Mouse (Mus musculus): ENCODE data around the gene Fam107a.
"Not testable (repeated sequence)": the region's sequence is repeated elsewhere in the genome, so short reads cannot be mapped to it uniquely, and the experiment has no call there.

Gene Fam107a

DNA sequence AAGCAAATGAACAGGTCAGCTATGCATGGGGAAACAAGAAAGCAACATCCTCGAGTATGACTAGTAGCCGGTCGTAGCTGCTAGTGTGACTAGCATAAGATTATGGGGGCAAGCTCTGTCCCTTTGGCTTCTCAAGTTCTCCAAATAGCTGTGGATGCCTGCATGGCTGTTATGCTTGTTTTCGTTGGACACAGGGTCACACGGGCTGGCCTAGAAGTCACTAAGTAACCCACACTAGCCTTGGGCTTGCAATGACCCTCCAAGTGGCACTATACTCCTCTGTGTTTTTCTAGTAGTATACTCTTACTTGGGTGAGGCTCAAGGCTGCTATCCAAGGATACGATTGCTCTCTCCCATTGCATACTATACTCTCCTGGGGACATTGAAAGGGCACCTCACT lies 2.7 kb downstream of the Fam107a start:
- DNase-seq = no peak

DNA sequence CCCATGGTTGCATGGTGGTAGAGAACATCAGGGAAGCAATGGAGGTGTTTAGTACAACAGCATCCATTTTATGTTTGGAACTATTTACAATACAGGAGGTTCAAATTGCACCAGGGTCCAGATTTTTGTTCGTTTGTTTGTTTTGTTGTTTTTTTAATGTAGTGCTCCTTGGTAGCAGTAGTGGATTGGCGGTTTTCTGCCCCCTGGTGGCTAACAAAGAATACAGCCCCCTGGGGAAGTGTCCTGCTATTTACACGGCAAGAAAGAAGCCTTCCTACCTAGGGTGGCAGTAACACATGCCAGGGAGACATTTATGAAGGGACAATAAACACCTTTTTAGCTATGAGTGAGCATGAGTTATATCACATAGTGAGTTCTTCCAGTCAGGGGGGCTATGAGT lies 3.3 kb downstream of the Fam107a start:
- peak in 1 of 2 experiments; percentile 38 for DNase-seq

DNA sequence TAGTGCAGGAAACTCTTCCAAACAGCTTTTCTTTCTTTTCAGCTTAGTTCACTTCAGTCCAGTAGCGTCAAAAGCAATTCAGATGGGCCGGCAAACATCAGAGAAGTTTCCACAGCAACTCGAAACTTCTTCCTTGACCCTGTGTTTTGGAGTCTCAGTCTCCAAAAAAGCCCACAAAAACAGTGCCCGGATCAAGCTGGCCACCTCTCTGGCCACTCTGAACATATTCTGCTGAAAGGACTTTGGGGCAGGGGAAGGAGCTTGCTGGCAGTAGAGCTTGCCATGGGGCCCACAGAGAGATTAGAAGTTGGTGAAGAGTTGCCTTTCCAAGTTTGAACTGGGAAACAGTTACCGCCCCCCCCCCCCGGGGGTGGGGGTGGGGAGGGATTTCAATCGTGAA lies 3.9 kb downstream of the Fam107a start:
- peak in 1 of 2 experiments; percentile 33 for DNase-seq

DNA sequence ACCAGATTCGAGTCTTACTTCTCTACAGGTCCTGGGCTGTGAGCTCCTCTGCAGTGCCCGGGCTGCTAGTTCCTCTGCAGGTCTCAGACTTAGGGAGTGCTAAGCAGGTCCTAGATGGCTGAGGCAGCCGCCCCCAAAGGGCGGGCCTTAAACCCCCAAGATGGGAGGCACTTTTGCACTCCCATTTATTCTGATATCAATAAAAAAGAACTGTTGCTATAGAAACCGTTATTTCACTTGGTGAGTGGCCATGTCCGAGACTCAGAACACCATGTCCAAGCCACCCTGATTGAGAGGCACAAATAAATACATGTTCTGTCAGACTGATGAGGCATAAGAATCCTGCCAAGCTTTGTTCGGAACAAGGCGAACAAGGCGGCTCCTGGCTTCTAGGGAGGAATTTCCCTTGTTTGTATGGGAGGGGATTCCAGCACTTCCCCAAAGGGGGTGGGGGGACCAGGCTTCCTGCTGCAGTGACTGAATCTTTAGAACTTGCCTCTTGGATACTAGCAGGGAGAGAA lies 8.1 kb downstream of the Fam107a start:
- peak in 1 of 2 experiments; percentile 33 for DNase-seq

DNA sequence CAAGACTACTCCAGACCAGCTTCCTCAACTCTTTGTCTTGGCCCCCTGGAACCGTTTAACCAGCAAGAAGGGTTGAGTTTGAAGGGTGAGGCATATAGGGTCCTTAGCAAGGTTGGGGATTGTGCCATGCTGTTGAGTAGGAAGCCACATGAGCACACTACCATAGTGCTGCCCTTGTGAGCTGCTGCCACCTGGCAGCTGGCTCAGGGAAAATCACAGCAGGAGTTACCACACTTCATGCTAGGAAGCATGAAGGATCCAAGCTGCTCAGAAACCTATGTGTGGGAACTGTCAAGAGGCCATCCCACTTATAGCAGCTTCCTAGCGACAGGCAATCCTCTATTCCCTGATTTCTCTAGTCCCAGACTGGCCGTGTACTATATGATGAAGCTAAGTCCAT lies 9.2 kb downstream of the Fam107a start:
- DNase-seq = no peak

DNA sequence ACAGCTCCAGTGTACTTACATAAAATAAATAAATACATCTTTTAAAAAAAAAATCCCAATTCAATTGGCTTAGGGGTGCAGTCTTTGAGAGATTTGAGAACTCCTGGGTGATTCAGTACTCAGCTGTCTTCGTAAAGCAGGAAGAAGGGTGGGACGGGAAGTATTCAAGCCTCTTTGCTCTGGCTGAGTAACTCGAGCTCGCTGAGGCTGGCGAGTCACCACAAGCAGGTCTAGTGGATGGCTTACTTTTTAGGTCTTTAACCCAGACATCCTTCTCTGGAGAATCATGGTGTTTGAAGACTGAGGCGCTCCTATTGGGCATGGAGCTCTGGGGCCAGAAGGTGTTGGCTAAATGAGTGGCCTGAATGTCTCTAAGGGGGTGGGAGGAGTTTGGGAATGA lies 10.9 kb downstream of the Fam107a start:
- DNase-seq = no peak

DNA sequence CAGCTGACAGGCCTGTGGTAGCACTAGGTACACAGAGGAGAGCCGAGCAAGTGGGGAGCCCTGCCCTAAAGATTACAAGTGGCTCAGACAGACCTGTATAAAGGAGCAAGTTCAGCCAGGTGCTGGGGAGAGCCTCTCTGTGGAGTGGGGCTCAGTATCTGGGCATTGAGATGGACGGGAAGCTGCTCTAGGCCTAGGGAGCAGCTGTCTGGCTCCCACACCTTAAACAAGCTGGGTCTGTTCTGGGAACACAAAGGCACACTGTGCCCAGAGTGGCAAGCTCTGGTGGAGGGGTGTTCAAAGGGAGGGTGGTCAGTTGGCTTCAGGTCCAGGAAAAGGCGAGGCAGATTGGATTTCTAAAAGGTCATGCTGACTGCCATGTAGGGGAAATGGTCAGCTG lies 12.8 kb downstream of the Fam107a start:
- no peak for DNase-seq

DNA sequence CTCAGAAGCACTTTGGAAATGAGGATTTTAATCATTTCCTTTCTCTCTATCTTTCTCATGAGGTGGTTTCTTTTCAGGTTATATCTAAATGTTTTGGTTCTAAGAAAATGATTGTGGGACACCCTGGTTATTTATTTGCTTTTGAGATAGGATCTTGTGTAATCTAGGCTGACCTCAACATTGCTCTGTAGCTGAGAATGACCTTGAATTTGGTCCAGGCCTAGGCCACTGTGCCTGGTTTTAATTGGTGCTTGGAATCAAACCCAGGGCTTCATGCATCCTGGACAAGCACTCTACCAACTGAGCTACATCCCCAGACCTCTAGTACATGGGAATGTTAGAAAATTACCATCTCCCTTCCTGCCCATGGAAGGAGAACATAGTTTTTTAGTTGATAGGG lies 13.7 kb downstream of the Fam107a start:
- no peak for DNase-seq

DNA sequence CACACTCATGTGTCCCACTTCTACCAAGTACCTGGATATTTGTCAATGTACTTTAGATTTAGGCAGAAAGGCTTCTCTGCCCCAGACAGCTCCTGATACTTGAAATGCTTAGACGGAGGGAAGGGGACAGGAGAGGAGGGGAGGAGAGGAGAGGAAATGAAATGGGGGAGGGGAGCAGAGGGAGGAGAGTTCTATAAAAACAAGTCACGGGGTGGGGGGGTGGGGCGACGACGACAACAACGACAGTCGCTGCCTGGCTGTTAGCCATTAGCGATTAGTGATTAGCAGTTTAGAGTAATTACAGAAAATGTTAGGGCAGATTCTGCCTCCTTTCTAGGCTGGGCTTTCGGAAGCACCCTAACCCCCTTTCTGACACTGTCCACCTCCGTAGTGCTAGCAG lies 15.1 kb downstream of the Fam107a start:
- no peak for DNase-seq

DNA sequence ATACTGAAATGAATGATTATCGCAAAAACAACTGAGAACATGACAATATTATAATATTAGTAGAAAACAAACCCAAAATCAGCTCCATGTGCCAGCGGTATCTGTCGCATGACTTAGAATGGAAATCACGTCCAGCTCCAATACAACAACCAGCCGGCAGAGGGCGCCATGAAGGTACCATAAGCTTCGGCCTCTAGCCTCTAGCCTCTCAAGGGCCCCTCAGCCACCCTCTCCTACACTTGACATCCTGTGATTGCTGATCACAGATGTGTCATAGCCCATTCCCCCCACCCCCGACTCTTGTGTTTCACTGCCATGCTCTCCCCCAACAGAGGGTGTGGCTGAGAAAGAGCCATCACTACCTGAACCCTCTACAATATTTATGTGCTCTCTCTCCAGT lies 17.5 kb downstream of the Fam107a start:
- peak; percentile 68 to 80 for DNase-seq

DNA sequence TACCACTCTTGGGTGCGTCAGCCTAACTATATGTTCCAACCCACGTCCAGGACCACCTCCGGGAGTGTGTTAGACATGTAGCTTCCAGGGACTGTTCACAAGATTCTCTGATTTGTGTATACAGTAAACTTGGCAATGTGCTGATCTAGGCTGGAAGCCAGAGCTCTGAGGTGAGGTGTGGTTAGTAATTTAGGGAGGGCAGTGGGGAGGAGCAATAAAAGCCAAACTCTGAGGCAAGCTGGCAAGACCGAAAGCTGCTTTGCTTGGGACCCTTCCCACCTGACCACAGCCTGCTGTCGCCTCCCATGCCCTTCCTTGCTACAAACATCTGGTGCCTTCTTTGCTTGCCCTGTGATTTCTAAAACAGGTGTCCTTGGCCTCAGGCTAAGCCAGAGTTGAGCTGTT lies 19.9 kb downstream of the Fam107a start:
- DNase-seq = peak in 1 of 2 experiments; percentile 18

DNA sequence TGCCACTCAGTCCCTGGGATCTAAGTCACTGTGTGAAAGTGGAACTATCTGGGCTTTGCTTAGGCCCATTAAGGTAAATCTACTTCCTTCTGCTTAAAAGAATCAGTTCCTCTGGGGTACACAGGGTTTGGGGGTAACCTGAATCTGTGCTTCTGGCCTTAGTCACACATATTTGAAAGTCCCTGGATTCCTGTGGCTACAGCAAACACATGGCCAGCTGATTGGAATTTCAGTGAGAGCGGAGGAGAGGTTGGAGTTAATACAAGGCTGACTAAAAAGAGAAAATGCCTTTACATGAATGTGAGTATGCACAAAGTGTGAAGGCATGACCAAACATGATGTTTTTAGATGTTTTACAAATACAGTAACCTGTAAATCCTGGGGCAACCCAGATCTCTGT lies 23.6 kb downstream of the Fam107a start:
- no peak for DNase-seq

DNA sequence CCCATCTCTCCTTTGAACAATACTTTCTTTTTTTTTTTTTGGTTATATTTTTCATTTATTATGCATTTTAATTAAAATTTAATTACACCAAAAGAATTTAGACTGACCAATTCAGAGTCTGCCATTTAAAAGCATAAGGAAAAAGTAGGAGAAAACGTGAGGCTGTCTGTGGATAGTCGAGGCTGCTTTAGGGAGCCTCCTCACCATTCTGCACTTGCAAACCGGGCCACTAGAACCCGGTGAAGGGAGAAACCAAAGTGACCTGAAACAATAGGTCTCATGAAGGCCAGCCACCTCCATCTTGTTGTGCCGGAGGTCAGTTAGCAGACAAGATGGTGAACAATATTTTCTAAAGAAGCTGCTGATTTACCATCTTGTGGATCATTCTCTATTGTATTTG lies 31.2 kb downstream of the Fam107a start:
- DNase-seq = not testable (repeated sequence)

DNA sequence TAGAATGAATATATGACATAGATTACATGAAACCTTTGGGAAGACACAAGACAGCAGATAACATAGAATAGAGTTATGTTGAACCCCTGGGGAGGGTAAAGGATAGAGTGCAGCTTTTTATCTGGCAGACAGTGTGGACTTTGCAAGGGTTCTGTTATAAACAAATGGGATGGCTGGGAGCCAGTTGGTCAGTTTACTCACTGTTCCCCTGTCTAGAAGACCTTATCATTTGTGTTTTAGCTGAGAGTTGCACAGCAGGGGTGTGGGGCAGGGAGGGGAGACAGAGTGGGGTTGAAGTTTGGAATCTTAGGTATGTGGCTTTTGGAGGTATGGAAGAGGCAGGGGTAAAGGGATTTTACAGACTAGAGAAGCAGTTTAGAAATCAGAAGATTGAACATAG lies 34.0 kb downstream of the Fam107a start:
- no peak for DNase-seq

DNA sequence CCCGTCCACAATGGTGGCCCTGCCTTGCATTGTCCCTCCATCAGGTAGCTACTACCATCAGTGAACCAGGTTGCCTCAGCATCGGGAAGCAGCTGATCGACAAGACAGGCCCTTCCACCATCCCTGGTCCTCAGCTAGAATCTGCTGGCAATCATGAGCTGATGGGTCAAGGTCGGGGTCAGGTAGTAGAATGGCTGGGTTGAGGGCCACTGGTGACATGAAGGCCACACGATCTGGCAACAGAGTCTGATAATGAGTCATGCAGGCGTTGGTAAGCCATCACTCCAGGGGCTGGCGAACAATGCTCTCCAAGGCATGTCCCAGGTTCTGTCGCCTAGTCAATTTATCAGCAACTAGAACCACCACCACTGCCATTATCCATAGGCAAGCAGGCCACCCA lies 46.5 kb downstream of the Fam107a start:
- DNase-seq = not testable (repeated sequence)

DNA sequence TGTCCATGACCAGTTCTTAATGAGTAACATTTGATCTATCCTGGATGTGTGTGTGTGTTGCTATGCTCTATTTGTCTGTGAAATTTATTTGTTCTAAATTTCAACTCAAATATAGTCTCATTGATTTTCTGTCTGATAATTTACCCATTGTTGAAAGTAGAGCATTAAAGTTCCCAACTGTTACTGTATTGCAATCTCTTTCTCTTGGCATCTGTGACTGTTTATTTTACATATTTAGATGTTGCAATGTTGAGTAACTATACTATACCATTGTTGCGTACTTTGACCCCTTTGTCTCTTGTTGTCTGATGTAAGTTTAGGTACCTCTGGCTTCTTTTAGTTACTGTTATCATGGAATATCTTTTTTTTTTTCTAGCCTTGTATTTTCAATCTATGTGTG lies 53.4 kb downstream of the Fam107a start:
- no peak for DNase-seq

DNA sequence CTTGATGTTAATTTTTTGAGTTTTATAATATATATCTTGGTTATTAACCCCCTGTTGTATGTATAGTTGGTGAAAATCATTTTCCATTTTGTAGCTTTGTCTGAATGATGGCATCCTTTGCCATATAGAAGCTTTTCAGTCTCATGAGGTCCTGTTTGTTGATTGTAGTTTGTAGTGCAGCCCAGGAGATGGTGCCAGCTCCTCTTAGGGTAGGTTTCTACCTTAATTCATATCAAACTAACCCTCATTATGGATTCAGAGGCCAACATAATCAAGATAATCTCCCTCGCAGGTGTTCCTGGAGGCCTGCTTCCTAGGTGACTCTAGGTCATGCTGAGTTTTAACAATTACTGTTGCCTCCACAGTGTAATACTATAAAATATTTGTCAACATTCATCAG lies 55.6 kb downstream of the Fam107a start:
- DNase-seq = peak in 1 of 2 experiments; percentile 12

DNA sequence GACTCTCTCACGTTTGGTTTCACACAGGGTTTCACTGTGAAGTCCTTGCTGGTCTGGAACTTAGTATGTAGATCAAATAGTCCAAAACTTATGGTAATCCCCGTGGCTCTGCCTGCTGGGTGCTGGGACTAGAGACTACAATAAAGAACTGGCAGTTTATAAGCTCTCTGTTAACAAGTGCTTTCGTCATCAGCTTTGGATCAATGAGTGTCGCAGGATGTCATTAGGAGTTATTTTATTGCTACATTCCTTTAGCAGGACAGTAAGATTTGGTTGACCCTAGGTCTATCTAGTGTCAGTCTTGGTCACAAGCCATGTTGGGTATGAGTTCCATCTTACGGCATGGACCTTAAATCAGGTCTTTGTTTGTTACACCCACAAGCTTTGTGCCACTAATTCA lies 57.6 kb downstream of the Fam107a start:
- no peak for DNase-seq

DNA sequence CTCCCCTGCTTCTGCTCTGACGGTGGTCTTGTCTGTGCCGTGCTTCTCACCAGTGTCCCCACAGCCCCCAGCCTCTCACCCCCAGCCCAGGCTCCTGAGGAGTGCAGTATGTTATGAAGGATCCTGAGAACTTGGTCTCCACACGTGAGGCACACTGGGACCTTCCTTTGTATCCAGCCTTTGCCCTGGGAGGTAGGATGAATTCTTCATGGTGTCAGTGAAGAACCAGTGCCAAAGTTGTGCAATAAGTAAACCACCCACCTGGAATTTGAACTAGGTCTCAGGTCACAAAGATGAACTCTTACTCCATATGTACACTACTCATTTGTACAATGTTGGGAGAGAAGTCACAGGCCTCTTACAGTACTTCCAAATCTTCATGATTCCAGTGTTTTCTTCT lies 58.7 kb downstream of the Fam107a start, which contains the start of gene Acox2:
Gene Acox2, minus strand, starts transcription at position 188 of the 400 bp plus-strand sequence.
- no peak for DNase-seq

DNA sequence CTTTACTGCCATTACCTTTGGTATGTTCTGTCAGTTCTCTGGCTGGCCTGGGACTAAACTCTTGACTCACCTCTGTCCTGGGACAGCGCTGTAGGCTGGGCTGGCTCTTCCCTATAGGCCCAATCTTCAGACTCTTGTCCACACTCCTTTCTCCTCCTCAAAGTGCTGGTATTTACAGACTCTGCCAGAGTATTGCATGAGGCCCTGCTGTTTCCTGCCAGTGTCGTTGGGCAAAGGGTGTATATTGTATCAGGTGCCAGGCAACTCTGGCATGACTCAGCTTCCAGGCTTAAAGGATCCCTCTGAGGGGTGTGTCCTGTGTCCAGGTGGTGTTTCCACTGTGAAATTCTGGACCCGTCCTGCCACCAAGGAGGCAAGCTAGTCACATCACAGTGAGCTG lies 59.1 kb downstream of the Fam107a start:
- no peak for DNase-seq

DNA sequence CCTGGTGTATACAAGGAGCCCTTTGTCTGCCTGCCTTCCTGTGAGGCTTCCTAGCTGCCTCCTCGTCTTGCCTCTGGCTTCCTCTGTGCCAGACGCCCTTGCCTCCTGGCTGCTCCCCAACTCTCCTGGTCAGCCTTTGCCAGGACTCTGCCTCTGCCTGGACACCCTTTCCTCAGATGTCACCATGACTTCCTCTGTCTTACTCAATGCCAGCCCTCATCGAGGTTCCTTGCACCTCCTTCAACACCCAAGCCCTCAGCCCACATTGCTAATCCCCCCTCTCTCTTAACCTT lies 59.5 kb downstream of the Fam107a start:
- peak in 1 of 2 experiments; percentile 11 for DNase-seq

DNA sequence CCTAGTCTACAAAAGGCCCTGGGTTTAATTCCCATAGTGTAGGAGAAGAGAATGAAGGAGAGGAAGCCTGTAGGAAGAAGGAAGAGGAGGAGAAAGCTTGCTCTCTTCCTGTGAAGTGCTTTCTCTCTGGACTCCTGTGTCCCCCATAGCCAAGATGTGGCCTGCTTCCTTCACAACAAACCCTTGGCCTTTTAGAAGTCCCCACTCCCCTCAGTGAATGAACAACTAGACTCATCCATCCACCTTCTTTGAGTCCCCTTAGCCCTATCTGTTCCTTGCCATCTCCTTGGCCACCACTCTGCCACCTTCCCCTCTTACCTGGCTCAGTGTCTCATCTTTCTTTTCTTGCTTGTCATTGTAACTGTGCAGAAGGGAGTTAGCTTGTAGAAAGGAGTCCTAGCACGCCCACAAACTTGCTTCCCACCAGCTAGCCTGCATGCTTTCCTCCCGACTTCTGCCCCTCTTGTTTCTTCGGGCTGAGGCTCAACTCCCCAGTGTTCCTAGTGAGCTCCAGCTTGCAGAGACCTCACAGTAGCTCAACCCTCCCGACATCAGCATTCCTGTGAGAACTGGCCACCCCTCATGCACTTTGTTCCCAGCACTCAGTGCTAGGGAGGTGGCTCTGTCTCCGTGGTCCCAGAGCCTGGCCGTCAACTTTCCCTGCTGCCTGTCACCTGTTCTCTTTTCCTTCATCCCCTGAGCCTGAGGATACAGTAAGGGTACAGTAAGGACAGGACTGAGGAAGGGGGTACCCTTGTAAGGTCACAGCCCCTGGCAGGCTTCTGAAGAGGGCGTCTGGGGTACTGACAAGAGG lies 60.1 kb downstream of the Fam107a start:
- no peak for DNase-seq

DNA sequence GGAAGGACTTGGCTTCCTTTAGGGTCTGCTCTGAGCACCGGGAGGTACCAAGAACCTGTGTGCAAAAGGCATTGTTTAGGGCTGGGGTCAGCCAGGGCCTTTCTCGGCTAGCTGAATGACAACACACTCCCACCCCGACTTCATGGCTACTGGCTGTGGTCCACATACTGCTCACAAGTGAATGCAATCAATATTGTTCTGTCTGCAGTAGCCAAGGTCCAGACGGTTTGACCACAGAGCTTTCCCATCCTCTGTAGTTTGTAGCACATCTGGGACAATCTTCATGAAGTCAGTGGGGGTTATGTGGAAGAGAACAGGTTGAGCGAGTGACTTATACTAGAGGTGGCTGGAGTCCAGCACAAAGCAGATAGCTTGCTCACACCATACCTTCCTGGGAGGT lies 60.9 kb downstream of the Fam107a start:
- DNase-seq = no peak

DNA sequence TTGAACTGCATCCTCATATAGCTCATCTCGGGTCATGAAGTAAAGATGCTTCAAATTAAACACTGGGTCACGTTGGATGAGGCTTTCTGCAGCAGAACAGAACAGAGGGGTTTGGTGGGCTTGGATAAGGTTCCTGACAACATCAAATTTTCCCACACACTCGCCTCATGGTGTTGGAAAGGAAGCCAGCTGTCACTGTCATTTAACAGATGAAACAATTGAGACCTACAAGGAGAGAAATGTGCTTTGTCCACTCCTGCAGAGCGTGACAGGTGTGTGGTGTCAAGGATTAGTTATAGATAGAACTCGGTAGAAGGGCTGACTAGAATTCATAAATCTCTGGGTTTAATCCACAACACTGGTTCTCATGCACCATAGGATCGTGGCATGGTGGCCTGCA lies 61.8 kb downstream of the Fam107a start:
- no peak for DNase-seq
